Mouse (Mus musculus) lung, postnatal 36 days (tissue): Measurements from ENCODE around the gene Neb.

Experiments used
- DNase-seq: peaks from one replicate; pipeline ENCODE4 v3.0.0; 2022; ENCODE audit warnings: mixed read lengths

The Neb gene

DNA sequence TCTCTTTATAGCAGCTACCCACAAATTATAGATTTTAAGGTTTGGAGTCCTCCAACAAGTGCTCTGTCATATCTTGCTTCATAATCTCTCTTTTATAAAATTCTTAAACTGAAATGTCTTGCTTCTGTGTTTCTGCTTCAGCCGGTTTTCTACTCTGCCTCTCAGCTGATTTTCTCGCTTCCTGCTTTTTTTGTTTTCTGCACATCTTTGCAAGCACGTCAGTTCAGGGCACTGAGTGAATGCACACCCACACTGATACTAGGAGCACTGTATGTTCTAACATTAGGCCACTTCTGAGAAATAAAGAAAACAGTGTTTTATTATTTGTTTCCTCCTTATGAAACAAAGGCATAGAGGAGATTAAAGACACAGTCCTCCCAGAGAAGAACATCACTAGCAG lies 73.7 kb downstream of the Neb start:
- DNase-seq = no peak

DNA sequence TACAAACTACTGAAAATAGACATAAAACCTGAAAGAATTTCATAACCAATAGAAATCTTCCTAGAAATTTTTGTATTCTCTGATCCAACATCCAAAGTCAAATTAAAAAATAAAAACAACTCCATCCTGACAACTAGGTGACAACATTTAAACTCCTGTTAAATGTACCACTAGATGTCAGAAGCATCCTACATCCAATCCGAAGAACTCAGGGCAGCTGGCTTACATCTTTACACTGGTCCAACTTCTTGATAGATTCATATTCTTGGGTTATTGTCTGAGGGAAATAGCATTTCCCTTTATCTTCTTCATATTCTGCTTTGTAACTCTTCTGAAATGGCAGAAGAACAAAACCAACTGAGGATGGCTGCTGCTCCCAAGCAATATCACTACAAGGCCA lies 74.9 kb downstream of the Neb start:
- peak; percentile 27 for DNase-seq

- no peak for DNase-seq
Measured at GRCm38 (mm10) chr2:52297969-52298368, 80.3 kb downstream of the Neb start.

DNA sequence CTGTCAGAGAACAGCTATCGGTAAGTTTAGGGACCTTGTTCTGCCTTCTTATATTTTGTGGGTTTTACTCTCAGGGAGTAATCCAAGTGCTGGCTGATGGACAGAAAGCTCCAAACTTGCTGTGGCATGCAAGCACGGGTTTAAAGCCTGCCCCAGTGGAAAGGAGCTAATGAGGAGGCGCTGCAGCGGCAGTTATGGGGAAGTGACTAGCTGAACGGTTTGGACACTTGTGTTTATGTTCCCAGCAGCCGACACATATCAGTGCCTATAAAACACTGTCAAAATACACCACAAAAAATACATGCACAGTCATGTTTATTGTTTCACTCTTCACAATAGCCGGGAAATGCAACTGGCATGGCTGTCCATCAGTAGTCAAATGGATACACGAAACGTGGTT lies 81.5 kb downstream of the Neb start:
- DNase-seq = no peak

DNA sequence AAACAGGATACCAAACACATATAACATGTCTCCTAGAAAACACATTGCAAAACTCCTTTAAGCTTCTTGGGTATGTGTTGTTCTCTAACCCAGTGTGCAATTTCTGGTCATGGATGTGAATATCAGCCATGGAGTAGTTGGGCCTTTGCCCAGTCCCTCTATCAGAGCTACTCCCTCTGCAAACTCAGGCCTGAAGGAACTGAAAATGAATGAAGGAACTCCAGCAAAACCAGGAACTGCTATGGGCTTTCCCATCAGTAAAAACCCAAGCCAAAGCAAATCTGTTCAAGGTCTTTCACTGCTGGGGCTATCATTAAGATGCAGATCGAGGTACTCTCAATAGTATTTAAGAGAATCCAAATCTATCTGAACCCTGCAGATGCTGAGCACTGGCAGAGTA lies 90.8 kb downstream of the Neb start:
- no peak for DNase-seq

DNA sequence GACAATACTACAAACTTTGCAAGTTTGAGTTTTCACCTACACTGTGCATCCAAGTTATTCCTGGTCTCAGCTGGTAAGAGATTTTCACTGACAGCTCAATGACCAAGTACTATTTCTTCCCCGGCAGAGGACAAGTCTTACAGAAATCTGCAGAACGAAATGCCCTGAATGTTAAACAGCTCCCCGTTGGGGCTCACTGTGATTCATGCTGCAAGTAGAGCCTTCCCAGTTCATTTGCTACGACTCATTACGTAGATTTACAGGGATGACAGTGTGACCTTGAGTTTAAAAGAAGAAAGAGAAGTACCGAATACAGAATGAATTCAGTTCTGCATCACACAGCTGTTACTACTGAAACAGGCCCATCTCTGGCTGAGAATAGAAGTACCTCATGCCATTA lies 91.9 kb downstream of the Neb start:
- no peak for DNase-seq

DNA sequence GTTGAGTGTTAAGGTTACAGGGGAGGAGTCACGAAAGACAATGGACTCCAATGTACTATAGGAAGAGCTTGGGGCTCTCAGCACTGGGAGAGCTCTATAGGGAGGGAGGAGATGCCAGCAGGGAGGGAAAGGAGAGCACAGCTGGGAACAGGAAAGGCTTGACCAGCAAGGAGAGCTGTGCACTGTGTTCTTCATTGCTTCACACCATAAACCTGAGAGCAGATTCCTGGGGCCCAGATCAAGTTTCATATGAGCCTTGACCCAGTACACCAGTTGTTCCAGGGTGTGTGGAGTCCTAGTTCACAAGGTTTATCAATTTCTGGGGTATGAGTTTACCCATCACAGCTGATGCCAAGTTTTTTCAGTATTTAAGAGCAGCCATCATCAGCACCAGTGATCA lies 106.1 kb downstream of the Neb start:
- DNase-seq = no peak

- DNase-seq = no peak
Measured at GRCm38 (mm10) chr2:52270911-52271310, 107.4 kb downstream of the Neb start.

- peak; percentile 47 for DNase-seq
Measured at GRCm38 (mm10) chr2:52262149-52262548, 116.1 kb downstream of the Neb start.

GRCm38 (mm10) chr2:52252037-52252436 lies 126.2 kb downstream of the Neb start:
- DNase-seq = peak; percentile 5

DNA sequence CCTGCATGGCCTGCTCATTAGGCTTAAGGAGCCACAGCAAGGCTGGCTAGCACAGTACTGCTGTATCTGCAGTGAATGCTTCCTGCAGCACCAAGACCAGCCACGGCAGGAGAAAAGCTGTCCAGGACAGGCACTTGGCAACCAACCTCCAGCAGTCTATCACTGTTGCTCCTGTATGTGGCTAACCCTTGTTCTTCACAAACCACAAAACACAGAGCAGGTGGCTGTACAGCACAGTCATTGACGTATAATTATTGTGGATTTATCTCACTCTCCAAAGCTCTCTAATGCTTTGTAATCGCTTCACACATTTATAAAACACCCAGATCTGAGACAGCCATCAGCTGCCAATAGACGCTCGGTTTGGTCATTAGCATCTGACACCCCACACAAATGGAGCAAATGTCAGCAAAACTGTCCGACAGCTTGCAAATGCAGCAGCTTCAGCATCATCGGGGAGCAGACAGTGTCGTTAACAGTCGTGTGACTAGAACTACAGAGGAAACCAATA lies 129.9 kb downstream of the Neb start:
- no peak for DNase-seq

DNA sequence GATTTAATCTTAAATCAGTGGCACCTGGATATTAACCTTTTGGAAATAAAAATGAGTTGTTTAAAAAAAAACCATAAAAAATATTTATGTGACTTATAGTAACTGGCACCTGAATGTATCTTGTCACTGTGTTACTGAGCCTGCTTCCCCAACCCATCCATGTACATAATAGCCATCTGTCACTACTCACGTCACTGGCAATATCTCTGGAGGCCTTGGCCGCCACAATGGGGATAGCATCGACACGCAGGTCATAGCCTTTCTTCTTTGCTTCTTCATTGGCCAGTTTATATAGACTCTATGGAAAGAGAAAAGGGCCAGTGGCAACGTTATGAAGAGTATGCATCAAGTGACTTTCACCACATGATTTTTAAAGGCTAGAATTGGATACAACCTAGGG lies 133.2 kb downstream of the Neb start:
- DNase-seq = no peak

GRCm38 (mm10) chr2:52242691-52243090 lies 135.6 kb downstream of the Neb start:
- DNase-seq = no peak

- DNase-seq = no peak
Measured at GRCm38 (mm10) chr2:52237892-52238291, 140.4 kb downstream of the Neb start.

GRCm38 (mm10) chr2:52227584-52227983 lies 150.7 kb downstream of the Neb start:
- DNase-seq = no peak

DNA sequence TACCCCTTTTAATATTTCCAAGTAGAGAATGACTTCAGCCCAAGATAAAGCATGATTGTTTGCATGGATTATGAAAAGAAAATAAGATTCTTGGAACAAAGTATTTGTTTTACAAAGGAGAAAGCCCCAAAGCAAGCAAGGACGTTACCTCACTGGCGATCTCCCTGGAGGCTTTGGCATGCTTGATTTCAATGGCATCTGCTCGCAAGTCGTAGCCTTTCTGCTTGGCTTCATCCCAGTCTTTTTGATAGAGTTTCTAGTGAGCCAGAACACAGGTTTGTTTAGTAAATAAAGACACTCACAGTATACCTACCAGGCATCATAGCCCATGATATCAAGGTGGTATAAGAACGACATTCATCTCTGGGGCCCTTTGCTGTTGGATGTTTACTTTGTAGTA lies 153.9 kb downstream of the Neb start:
- no peak for DNase-seq

DNA sequence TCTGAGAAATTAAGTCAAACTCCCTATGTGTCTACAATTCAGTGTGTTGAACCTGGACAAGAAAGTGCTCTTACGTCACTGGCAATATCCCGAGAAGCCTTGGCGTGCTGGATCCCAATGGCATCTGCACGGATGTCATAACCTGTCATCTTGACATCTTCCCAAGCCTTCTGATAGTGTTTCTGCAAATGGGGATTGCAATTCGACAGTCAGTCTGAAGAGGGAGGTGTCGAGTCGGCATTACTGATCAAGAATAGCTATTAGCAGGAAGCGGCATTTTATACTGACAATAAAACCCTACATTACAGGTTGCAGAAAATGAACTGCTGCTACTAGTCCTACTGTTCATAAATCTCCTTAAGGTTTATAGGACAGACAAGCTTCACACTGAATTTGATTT lies 158.2 kb downstream of the Neb start:
- DNase-seq = peak; percentile 42

GRCm38 (mm10) chr2:52215945-52216344 lies 162.3 kb downstream of the Neb start:
- DNase-seq = no peak

DNA sequence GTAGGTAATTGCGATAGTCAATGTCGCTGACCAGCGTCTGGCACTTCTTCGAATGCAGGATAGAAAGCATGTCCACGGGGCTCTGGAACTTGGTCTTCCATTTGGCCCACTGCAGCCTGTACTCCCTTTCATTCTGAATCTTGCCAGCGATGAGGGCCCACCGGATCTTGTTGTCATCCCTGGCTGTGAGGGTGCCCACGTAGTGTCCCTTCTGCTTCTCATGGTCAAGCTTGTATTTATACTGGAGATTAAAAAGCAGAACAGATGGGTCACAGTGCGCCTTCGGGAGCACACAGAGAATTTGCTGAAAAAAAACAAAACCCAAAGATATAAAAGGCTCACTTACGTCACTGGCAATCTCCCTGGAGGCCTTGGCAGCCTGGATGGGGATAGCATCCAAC lies 165.7 kb downstream of the Neb start:
- DNase-seq = peak; percentile 1

DNA sequence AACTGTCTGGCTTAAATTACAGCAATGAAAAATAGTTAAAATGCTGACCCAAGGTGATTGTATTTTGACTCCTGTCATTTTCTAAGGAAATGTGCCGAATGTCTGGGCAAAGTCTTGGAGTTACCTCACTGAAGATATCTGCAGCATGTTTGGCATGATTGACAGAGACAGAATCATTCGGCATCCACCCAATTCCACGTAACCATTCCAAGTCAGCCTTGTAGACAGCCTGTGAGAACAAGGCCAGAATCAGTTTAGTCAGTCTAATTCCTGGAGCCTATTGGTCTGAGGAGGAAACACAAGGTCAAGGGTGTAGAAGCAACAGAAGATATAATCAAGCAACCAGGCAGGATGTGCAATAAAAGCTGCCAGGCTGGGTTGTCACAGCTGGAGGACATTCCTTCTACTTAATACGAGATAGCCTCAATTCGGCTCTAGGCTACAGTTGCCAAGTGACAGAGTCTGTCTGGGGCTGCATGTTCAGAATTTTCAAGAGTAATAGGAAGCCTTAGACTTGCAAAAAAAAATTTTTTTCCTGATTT lies 166.8 kb downstream of the Neb start:
- DNase-seq = peak; percentile 39

- DNase-seq = no peak
Measured at GRCm38 (mm10) chr2:52210685-52211084, 167.6 kb downstream of the Neb start.

GRCm38 (mm10) chr2:52204992-52205391 lies 173.3 kb downstream of the Neb start:
- DNase-seq = no peak

GRCm38 (mm10) chr2:52193629-52194028 lies 184.6 kb downstream of the Neb start:
- no peak for DNase-seq

DNA sequence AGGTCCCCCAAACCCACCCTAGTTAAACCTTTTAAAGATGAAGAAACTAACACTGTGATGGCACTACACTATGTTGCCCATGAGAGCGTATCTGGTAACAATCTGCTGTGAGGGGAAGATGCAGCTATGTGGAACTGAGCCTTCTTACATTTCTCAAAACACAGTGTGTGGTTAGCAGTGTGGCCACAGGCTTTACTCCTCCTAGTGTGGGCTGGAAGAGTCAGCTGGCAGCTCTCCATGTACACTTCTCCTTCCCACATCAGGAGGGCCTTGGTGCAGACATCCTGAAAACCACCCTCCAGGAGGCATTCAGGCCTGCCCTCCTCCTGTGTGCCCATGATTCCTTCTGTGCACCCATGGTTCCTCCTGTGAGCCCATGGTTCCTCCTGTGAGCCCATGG lies 198.6 kb downstream of the Neb start:
- no peak for DNase-seq

DNA sequence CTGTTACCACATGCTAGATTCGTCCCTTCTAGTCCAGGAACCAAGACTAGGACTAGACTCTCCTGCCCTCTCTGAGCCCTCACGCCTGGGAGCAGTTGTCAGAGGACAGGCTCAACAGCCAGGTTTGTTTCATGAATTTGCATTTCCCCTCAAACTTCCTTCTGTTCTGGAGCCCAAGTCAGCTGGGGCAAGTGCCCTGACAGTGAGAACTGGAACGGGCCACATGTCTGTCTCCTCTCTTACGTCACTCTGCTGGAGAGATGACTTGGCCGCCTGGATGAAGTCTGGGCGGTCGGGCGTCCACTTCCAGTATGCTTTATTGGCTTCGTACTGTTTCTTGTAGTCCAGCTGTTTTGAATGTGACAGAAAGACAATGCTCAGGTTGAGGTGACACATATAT lies 200.5 kb downstream of the Neb start:
- DNase-seq = no peak

DNA sequence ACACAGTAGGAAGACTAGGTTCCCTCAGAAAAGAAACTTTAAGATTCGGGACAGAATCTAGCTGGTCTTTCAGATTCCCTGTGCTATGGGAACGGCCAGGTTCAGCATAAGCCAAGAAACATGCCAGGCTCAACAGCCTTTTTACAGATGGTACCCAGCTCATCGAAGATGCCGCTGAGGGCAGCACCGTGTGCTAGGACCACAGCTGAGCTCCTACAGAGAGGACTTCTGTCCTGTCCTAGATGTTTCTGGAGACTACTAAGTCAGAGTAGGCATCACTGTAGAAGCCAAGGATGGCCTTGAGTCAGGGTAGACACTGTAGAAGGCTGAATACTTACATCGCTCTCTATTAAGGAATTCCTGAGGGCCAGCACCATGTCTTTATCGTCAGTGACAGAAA lies 201.1 kb downstream of the Neb start:
- no peak for DNase-seq
